Mouse (Mus musculus) hindbrain, embryonic 11.5 days (tissue): ENCODE results near the gene Rnf43. TPM values are rescaled to one million over a fixed set of nuclear protein-coding genes. Genes with fewer than 3 reads are reported as not detected.

Experiments used
- ATAC-seq: fragments of 200-750 bp; cut with Nextera tagmentation; 2 replicates; pipeline ENCODE4 v1.8.0; 2017; ENCODE audit warnings: mild to moderate bottlenecking, moderate TSS enrichment, moderate library complexity; ENCODE audit not compliant: low FRiP score
- DNase-seq: peaks from one replicate; pipeline ENCODE4 v3.0.0-alpha.2; 2015; ENCODE audit warnings: low spot score
- H3K27ac ChIP-seq: fragments of 300-500 bp; sonication (generic); 2 replicates; pipeline ENCODE4 v1.5.1; 2014; ENCODE audit warnings: mild to moderate bottlenecking, low read depth, low read length
- H3K27me3 ChIP-seq: fragments of 300-500 bp; sonication (generic); 2 replicates; pipeline ENCODE4 v1.6.1; 2014; ENCODE audit warnings: mild to moderate bottlenecking, low read length, moderate library complexity, mixed read lengths; ENCODE audit not compliant: control insufficient read depth, insufficient read depth
- H3K36me3 ChIP-seq: fragments of 300-500 bp; sonication (generic); 2 replicates; pipeline ENCODE4 v1.6.1; 2014; ENCODE audit warnings: mild to moderate bottlenecking, low read length, moderate library complexity, mixed read lengths; ENCODE audit not compliant: control insufficient read depth, insufficient read depth
- H3K4me1 ChIP-seq: fragments of 300-500 bp; sonication (generic); replicated peaks from 2 replicates; pipeline ENCODE4 v1.6.1; 2014; ENCODE audit warnings: low read length, mixed read lengths; ENCODE audit not compliant: control insufficient read depth, insufficient read depth
- H3K4me2 ChIP-seq: fragments of 300-500 bp; sonication (generic); replicated peaks from 2 replicates; pipeline ENCODE4 v1.6.1; 2014; ENCODE audit warnings: mild to moderate bottlenecking, low read depth, low read length
- H3K4me3 ChIP-seq: fragments of 300-500 bp; sonication (generic); 2 replicates; pipeline ENCODE4 v1.5.1; 2014; ENCODE audit warnings: low read depth, low read length
- H3K9ac ChIP-seq: fragments of 300-500 bp; sonication (generic); 2 replicates; pipeline ENCODE4 v1.6.1; 2014; ENCODE audit warnings: low read depth, low read length
- H3K9me3 ChIP-seq: fragments of 300-500 bp; sonication (generic); 2 replicates; pipeline ENCODE4 v1.6.1; 2016; ENCODE audit warnings: low read length; ENCODE audit not compliant: control insufficient read depth
- WGBS: fragments of 180-500 bp; shearing (Covaris S2); extraction: QIAGEN DNeasy Blood & Tissue Kit; methylation state at CpG from one replicate; pipeline ENCODE4 v1.1.7; 2014; 5-methylcytosine and 5-hydroxymethylcytosine counted together
- polyA plus RNA-seq: library from polyadenylated mRNA; unstranded; fragments of >200 nt; fragmentation: Nextera tagmentation; extraction: Ambion mirVana; gene quantifications from 2 replicates; pipeline ENCODE4 v1.2.1, GENCODE M21; 2014

Rnf43 gene
- 1.1 and 1.5 TPM in 2 replicates for polyA plus RNA-seq

DNA sequence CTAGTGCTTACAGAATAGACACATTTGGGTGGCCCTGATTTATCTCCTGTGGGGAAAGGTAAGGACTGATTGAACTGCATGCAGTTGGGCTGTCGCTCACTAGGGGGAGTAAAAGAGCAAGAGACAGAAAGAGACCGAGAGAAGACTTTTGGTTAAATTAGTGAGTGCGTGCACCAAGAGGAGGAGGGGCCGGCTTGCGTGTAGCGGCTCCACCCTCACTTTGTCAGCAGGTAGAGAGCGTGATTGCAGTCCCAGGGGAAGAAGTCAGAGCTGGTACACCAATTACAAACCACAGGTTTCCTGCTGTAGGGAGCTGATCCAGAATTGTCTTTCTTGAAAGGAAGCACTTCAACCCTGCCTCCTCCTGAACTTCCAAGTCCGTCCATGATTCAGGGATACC, at the start of gene Rnf43:
Rnf43 (plus strand) TSS at position 316 of the 400 bp plus-strand sequence.
- Histone ChIP-seq H3K9me3 (no peaks in the 10 kb centered on the region), H3K4me1 (no peaks in the 10 kb centered on the region), H3K27me3 (peaks cover 7% of the 10 kb centered on the region; the same call in 1 of the 2 replicates), H3K4me2 (peak within 1 kb of the TSS; percentile 34), H3K27ac (no peak within 1 kb of the TSS), H3K4me3 (peak within 1 kb of the TSS; percentile 20), H3K9ac (no peak within 1 kb of the TSS), H3K36me3 (no peaks in the 10 kb centered on the region)
- 0% methylated on average over 8 of the region's 8 CpGs for WGBS
- no peak for ATAC-seq
- peak; percentile 90 for DNase-seq

- ATAC-seq (no peak), DNase-seq (no peak)
- Histone ChIP-seq H3K27me3 (no peaks in the 10 kb centered on the region), H3K4me2 (no peak overlapping the region), H3K4me1 (no peaks in the 10 kb centered on the region), H3K27ac (no peak overlapping the region), H3K9ac (no peak overlapping the region), H3K36me3 (peaks cover 41% of the 10 kb centered on the region), H3K4me3 (no peak overlapping the region), H3K9me3 (no peaks in the 10 kb centered on the region)
- 94% methylated on average over 7 of the region's 7 CpGs for WGBS
Measured at GRCm38 (mm10) chr11:87613972-87614371, 48.5 kb upstream of the Rnf43 start.

DNA sequence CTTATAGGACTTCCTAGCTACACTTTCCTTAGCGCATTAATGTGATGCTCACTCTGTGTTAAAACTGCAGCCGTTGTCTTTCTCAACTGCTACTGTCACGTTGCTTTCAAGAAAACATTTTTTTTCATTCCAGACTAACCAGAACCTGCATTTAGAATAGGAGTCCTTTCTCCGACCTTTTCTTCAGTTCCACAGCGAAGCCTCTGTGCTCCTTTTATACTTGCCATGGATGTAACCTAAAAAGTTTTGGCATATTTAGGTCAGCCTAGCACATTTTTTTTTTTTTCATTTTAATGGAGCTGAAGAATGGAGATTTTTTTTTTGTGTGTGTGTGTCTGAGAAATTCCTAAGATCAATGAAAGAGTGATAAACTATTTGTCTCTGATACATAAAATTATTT, 47.0 kb upstream of the Rnf43 start:
- no peaks in the 10 kb centered on the region for H3K4me1 ChIP-seq
- peaks cover 41% of the 10 kb centered on the region for H3K36me3 ChIP-seq
- H3K9me3 ChIP-seq, result no peaks in the 10 kb centered on the region
- no peak overlapping the region for H3K4me3 ChIP-seq
- ATAC-seq (no peak), DNase-seq (no peak)
- no peaks in the 10 kb centered on the region for H3K27me3 ChIP-seq
- no peak overlapping the region for H3K27ac ChIP-seq
- no peak overlapping the region for H3K9ac ChIP-seq
- no peak overlapping the region for H3K4me2 ChIP-seq
- 95% methylated on average over 5 of the region's 5 CpGs for WGBS

- Histone ChIP-seq H3K9ac (no peak overlapping the region), H3K27me3 (no peaks in the 10 kb centered on the region), H3K9me3 (no peaks in the 10 kb centered on the region), H3K27ac (no peak overlapping the region), H3K4me3 (no peak overlapping the region), H3K36me3 (peaks cover 41% of the 10 kb centered on the region), H3K4me1 (no peaks in the 10 kb centered on the region), H3K4me2 (no peak overlapping the region)
- DNase-seq, result no peak
- 96% methylated on average over 2 of the region's 2 CpGs for WGBS
- ATAC-seq, result no peak
Measured at GRCm38 (mm10) chr11:87615952-87616351, 46.6 kb upstream of the Rnf43 start.

DNA sequence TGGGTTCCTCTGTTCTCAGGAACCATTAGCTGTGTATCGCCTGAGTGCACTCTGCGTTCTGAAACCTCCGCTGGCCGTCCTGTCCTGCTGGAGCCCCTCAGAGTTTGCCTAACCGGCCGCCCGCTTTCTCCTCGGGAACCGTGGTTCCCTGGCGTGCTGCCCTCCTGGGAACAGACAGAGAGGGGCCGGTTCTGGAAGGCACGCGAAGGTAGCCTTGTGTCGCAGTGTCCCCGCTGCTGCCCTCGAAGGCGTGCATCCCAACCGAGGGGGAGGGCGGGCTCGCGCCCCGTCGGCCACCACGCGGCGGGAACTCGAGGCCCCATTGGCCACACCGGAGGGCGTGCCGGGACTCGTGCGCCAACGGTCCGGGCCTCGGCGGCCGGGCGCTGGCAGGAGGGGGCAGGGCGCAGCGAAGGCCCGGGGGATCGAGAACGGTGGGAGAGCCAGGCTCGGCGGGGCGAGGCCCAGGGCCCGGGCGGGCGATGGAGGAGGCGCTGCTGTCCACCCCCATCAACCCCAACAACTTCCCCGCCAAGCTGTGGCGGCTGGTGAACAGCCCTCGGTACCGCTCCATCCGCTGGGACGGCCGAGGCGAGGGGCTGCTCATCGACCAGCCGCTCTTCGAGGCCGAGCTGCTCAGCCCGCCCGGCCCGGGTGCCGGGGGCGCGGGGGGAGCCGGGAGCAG, 45.6 kb upstream of the Rnf43 start, which contains the start of gene Hsf5:
Hsf5 (plus strand) TSS at position 375 of the 685 bp plus-strand sequence.
- Histone ChIP-seq H3K4me1 (no peaks in the 10 kb centered on the region), H3K36me3 (peaks cover 36% of the 10 kb centered on the region), H3K9ac (no peak within 1 kb of the TSS), H3K27me3 (no peaks in the 10 kb centered on the region), H3K9me3 (no peaks in the 10 kb centered on the region), H3K27ac (no peak within 1 kb of the TSS), H3K4me3 (no peak within 1 kb of the TSS), H3K4me2 (no peak within 1 kb of the TSS)
- DNase-seq (no peak), ATAC-seq (no peak)
- WGBS, result 88% methylated on average over 51 of the region's 69 CpGs

- Histone ChIP-seq H3K9me3 (no peaks in the 10 kb centered on the region), H3K4me1 (no peaks in the 10 kb centered on the region), H3K27ac (no peak overlapping the region), H3K4me3 (no peak overlapping the region), H3K4me2 (no peak overlapping the region), H3K9ac (no peak overlapping the region), H3K36me3 (peaks cover 32% of the 10 kb centered on the region), H3K27me3 (no peaks in the 10 kb centered on the region)
- ATAC-seq (no peak), DNase-seq (no peak)
- WGBS, result 95% methylated on average over 19 of the region's 32 CpGs
Measured at GRCm38 (mm10) chr11:87617606-87618005, 44.9 kb upstream of the Rnf43 start.

DNA sequence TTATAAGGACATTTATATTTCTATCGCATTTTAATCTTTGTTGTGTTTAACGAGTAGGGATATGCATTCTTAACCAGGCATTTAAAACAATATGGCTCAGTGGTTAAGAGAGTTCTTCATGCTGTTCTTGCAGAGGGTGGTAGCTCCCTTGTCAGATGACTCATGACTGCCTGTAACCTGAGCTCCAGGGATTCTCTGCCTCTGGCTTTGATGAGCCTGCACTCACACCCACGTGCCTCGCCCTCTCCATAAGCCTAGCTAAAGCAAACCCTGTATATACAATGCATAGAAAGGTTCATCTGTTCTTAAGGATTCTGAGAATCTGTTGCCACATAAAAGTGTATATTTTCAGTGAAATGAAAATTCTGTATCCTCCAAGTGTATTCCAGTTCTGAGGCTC, 39.4 kb upstream of the Rnf43 start:
- Histone ChIP-seq H3K4me1 (no peaks in the 10 kb centered on the region), H3K9ac (no peak overlapping the region), H3K4me2 (no peak overlapping the region), H3K27ac (no peak overlapping the region), H3K36me3 (0 out of 2 replicates have a peak, but pooled peaks cover 2% of the 10 kb centered on the region), H3K9me3 (no peaks in the 10 kb centered on the region), H3K27me3 (no peaks in the 10 kb centered on the region), H3K4me3 (no peak overlapping the region)
- DNase-seq (no peak), ATAC-seq (no peak)
- 82% methylated on average over 4 of the region's 4 CpGs for WGBS

- no peak for ATAC-seq
- Histone ChIP-seq H3K4me1 (no peaks in the 10 kb centered on the region), H3K4me2 (no peak overlapping the region), H3K36me3 (no peaks in the 10 kb centered on the region), H3K4me3 (no peak overlapping the region), H3K27me3 (no peaks in the 10 kb centered on the region), H3K9me3 (no peaks in the 10 kb centered on the region), H3K27ac (no peak overlapping the region), H3K9ac (no peak overlapping the region)
- DNase-seq, result peak; percentile 64
- WGBS, result 35% methylated on average over 10 of the region's 10 CpGs
Measured at GRCm38 (mm10) chr11:87629859-87630258, 32.7 kb upstream of the Rnf43 start.

- ATAC-seq (no peak), DNase-seq (no peak)
- Histone ChIP-seq H3K4me1 (0 out of 2 replicates have a peak, but pooled peaks cover 3% of the 10 kb centered on the region), H3K27ac (no peak overlapping the region), H3K27me3 (no peaks in the 10 kb centered on the region), H3K4me3 (peak overlapping the region; percentile 34), H3K9me3 (no peaks in the 10 kb centered on the region), H3K4me2 (peak overlapping the region; percentile 76), H3K9ac (peak overlapping the region; percentile 75), H3K36me3 (no peaks in the 10 kb centered on the region)
- 20% methylated on average over 2 of the region's 2 CpGs for WGBS
Measured at GRCm38 (mm10) chr11:87638793-87639192, 23.7 kb upstream of the Rnf43 start.
